Mouse (Mus musculus): ENCODE measurements around the gene Sema4b.

Sema4b gene

GRCm38 (mm10) chr7:80269751-80270255, 83.2 kb downstream of the Sema4b start:
- DNase-seq, result no peak

- DNase-seq, result no peak
These were observed 86.8 kb downstream of the Sema4b start for GRCm38 (mm10) chr7:80273456-80273855.
